Mouse (Mus musculus): Measurements from ENCODE around the gene Rbm43.
"Not testable (repeated sequence)": the region's sequence is repeated elsewhere in the genome, so short reads cannot be mapped to it uniquely, and the experiment has no call there.

Gene Rbm43

GRCm38 (mm10) chr2:51914532-51914931 is 20.4 kb downstream of the Rbm43 start:
- DNase-seq (ENCODE audit: low spot score in 2 of 2) = no peak

- DNase-seq (ENCODE audit: low spot score in 2 of 2) = no peak
Measured at GRCm38 (mm10) chr2:51912740-51913139, 22.2 kb downstream of the Rbm43 start.

GRCm38 (mm10) chr2:51911864-51912263 is 23.1 kb downstream of the Rbm43 start:
- no peak for DNase-seq (ENCODE audit: low spot score in 2 of 2)

GRCm38 (mm10) chr2:51907538-51908110 is 27.3 kb downstream of the Rbm43 start:
- no peak for DNase-seq (ENCODE audit: low spot score in 2 of 2)

- DNase-seq (ENCODE audit: low spot score in 2 of 2) = no peak
Measured at GRCm38 (mm10) chr2:51905637-51906036, 29.3 kb downstream of the Rbm43 start.

- no peak for DNase-seq (ENCODE audit: low spot score in 2 of 2)
Measured at GRCm38 (mm10) chr2:51892411-51892901, 42.5 kb downstream of the Rbm43 start.

- no peak for DNase-seq (ENCODE audit: low spot score in 2 of 2)
Measured at GRCm38 (mm10) chr2:51890961-51891360, 44.0 kb downstream of the Rbm43 start.

GRCm38 (mm10) chr2:51890139-51890538 is 44.8 kb downstream of the Rbm43 start:
- DNase-seq (ENCODE audit: low spot score in 2 of 2) = not testable (repeated sequence)

GRCm38 (mm10) chr2:51880143-51880542 is 54.8 kb downstream of the Rbm43 start:
- DNase-seq (ENCODE audit: low spot score in 2 of 2) = no peak

All from right cerebral cortex, adult 2 months (tissue).